Mouse (Mus musculus) layer of hippocampus, adult 2 months (tissue): Measurements from ENCODE around the gene Pcp4l1. TPM values are rescaled to one million over a fixed set of nuclear protein-coding genes. Genes with fewer than 3 reads are reported as not detected.

Source experiments
- DNase-seq, 2 experiments: peaks; one replicate each; pipeline ENCODE4 v3.0.0; 2022; ENCODE audit warnings: low spot score in 2 of 2
- H3K27ac ChIP-seq: fragments of 200-600 bp; 2 replicates; pipeline ENCODE4 v1.8.1; 2022
- H3K4me3 ChIP-seq: fragments of 200-600 bp; 2 replicates; pipeline ENCODE4 v1.8.1; 2022; ENCODE audit warnings: mild to moderate bottlenecking
- CTCF ChIP-seq: fragments of 200-600 bp; conservative IDR thresholded peaks from 2 replicates; pipeline ENCODE4 v1.8.1; 2022; ENCODE audit warnings: antibody characterized with exemption, mild to moderate bottlenecking, moderate library complexity
- total RNA-seq, 2 experiments: library from RNA; stranded (reverse); gene quantifications; 2 replicates each; pipeline ENCODE4 v1.2.3; 2021

Gene Pcp4l1
- total RNA-seq, 2 experiments from 2014 or later = 40.4 to 40.9 TPM

GRCm38 (mm10) chr1:171213801-171214496, 17.9 kb upstream of the Pcp4l1 start, which contains the start of gene Nr1i3:
Gene Nr1i3 (plus strand): TSS chr1:171213970.
- no peak for TF ChIP-seq CTCF
- DNase-seq = no peak
- H3K27ac ChIP-seq = no peak within 1 kb of the TSS
- H3K4me3 ChIP-seq = no peak within 1 kb of the TSS

GRCm38 (mm10) chr1:171212854-171213253, 16.8 kb upstream of the Pcp4l1 start:
- Histone ChIP-seq H3K4me3 (no peak overlapping the region), H3K27ac (no peak overlapping the region)
- DNase-seq = no peak
- TF ChIP-seq CTCF = no peak

GRCm38 (mm10) chr1:171209409-171209808, 13.3 kb upstream of the Pcp4l1 start:
- TF ChIP-seq CTCF = no peak
- Histone ChIP-seq H3K4me3 (no peak overlapping the region), H3K27ac (no peak overlapping the region)
- no peak for DNase-seq

- H3K27ac ChIP-seq = no peak overlapping the region
- no peak overlapping the region for H3K4me3 ChIP-seq
- DNase-seq = no peak
- TF ChIP-seq CTCF = no peak
These were observed 9.8 kb upstream of the Pcp4l1 start for GRCm38 (mm10) chr1:171205704-171206493.

GRCm38 (mm10) chr1:171204249-171204644, 8.2 kb upstream of the Pcp4l1 start:
- Histone ChIP-seq H3K27ac (no peak overlapping the region), H3K4me3 (no peak overlapping the region)
- DNase-seq = no peak
- no peak for TF ChIP-seq CTCF

- DNase-seq = no peak
- Histone ChIP-seq H3K27ac (no peak overlapping the region), H3K4me3 (no peak overlapping the region)
- TF ChIP-seq CTCF = no peak
These were observed 7.6 kb upstream of the Pcp4l1 start for GRCm38 (mm10) chr1:171203471-171204248.

GRCm38 (mm10) chr1:171200769-171201168, 4.7 kb upstream of the Pcp4l1 start:
- no peak for DNase-seq
- no peak overlapping the region for H3K4me3 ChIP-seq
- no peak for TF ChIP-seq CTCF
- no peak overlapping the region for H3K27ac ChIP-seq

GRCm38 (mm10) chr1:171199532-171199931, 3.5 kb upstream of the Pcp4l1 start:
- Histone ChIP-seq H3K4me3 (no peak overlapping the region), H3K27ac (no peak overlapping the region)
- no peak for TF ChIP-seq CTCF
- no peak for DNase-seq

GRCm38 (mm10) chr1:171195046-171195822, 834 bp downstream of the Pcp4l1 start:
- peak overlapping the region; percentile 64 for H3K27ac ChIP-seq
- no peak for DNase-seq
- no peak for TF ChIP-seq CTCF
- H3K4me3 ChIP-seq = peak overlapping the region; percentile 62

GRCm38 (mm10) chr1:171193911-171194830, 1.9 kb downstream of the Pcp4l1 start:
- Histone ChIP-seq H3K27ac (no peak overlapping the region; the same call in 1 of the 2 replicates), H3K4me3 (peak overlapping the region; percentile 26)
- no peak for TF ChIP-seq CTCF
- DNase-seq = no peak

- peak overlapping the region; percentile 51; the same call in 1 of the 2 replicates for H3K27ac ChIP-seq
- TF ChIP-seq CTCF = no peak
- DNase-seq = no peak
These were observed 2.8 kb downstream of the Pcp4l1 start for GRCm38 (mm10) chr1:171193093-171193840.

More at GRCm38 (mm10) chr1:171193093-171193840, 2.8 kb downstream of the Pcp4l1 start:
- H3K4me3 ChIP-seq = peak overlapping the region; percentile 26
